Mouse (Mus musculus) layer of hippocampus, postnatal 10 days (tissue): ENCODE measurements at regions not wholly inside any gene's neighbourhood (a gene's known extent, or its start where the extent isn't known, plus 50 kb on each side); places are given as distances from the start of the nearest gene placed in this dataset.

Experiments used
- DNase-seq, 2 experiments: peaks; one replicate each; pipeline ENCODE4 v3.0.0; 2021; ENCODE audit warnings: low spot score in 2 of 2

DNA sequence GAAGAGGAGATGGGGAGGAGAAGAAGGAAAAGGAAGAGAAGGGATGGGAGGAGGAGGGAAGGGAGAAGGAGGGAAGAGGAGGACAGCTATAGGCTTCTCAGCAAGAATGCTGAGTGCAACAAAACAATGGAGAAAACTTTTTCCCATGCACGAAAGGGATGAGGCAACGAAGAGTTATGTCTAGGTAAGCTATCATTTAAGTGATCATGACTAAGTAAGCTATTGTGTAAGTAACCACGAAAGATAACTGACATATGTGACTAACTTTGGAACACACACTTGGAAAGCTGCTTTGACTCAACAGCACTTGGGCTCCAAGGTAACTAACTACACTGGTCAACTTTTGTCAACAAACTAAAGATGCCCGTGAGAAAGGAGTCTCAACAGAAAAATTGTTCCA lies 50.9 kb upstream of the Fstl1 start:
- DNase-seq: no peak

DNA sequence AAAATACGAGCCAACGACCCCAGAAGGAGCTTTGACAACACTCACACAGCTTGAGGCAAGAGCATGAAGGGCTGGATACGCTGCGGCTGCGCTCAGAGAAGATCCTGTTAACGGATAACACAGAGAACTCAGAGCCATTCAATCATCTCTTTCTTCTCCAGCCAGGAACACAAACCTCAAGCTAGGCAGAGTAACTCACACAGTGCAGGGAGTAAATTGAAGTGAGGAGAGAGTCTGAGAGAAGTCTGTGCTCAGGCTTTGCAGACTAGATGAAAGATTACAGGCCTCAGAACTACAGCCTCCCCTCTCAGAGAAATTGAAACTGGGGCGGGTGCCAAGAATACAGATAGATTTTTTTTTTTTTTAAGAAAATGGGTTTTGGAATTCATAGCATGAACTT lies 60.9 kb upstream of the Ndufb4 start:
- no peak for DNase-seq

DNA sequence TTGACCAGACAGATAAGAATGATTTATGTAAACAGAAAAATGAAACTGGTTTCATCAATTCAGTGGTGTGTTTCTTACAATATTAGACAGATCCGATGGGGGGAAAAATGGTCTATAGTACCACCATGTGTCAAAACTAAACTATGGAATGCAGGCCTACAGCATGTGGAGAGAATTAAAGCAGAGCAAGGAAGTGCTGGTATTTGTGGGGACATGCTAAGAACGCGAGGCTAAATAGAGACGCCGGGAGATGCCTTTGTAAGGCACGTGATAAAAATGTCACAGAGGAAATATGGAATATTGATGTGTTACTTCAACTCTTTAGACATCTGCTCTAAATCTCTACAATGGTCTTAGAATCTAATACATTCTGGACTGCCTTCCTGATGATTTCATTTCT lies 60.0 kb upstream of the Ndufb4 start:
- no peak for DNase-seq

DNA sequence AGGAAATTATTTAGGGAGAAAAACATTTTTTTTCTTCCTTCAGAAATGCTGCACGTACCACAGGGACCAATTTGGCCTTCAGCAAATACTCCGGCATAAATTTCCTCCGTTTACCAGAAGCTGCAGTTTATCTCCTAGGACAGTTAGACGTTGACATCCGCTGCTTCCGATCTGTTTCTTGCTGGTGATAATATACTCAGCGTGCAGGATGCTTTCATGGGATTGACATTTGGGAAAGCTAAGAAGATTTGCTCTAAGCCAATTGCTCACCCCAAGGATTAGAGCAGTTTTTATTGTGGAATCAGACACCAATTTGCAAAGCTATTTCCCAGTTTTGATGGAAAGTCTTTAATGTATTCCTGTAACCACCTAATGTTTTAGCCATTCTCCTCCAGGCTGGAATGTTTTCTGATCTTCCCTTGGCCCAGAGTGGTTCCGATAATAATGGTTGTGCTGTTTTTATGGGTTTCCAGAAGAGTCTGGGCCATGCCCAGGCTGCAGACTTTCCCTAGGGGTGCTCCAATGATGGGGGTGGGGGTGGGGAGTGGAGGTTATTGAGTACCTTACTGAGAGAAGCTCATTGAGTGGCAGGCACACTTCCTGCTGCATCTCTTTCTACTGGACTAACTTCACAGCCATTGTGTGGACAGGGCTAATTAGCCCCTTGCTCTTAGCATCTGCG lies 52.1 kb upstream of the Ndufb4 start:
- no peak for DNase-seq

DNA sequence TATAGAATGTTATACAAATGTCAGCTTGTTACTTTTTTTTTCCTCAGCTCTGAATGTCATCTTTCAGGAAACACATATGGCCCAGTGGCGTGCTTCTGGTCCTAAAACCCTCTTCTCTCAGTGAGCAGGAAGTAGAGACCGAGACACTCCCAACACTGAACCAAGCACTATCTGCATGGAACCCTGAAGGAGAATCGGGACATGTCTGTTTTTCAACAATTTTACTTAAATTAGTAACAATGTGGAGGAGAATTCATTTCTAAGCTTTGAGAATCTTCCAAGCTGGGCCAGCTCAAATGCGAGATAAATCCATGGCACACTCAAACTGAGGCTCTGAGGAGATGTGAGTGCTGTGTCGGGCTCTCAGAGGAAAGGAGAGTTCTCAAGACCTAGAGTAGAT lies 51.0 kb upstream of the Ndufb4 start:
- DNase-seq: no peak

DNA sequence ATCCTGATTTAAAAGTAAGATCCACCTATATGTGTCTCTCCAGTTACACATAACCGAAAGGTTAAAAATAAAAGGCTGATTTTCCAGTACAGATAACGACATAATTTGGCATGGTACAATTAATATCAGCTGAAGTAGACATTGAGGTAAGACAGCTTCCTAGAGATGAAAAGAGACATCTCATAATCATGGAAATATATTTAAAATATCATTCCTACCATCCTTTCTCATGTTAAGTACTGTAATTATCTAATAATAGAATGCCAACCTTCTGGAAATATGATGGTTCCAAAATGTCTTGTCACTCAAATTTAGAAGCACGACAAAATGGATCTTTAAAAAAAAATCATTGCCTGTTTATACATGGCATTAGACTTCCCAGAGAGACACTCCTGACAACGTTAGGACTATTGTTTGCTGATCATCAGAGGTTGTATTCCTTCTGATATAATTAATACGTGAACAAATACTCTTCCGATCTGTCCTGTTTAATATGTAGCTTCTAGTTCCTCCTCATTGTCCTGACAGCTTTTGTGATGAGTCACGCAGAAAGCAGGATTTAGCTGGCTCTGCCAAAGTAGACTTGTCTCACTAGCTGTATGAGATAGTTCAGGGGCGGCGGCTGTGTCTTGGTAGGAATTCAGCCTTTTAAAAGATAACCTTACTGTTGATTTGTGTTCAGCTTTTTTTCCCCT lies 50.4 kb upstream of the Ndufb4 start:
- peak in 1 of 2 experiments; percentile 30 for DNase-seq
